Mouse (Mus musculus) adrenal gland, postnatal 14 days (tissue): Measurements from ENCODE around the gene Fbn1. TPM values are rescaled to one million over a fixed set of nuclear protein-coding genes. Genes with fewer than 3 reads are reported as not detected.

ENCODE experiments used
- DNase-seq: peaks from one replicate; pipeline ENCODE4 v3.0.0; 2021; ENCODE audit warnings: mixed read lengths
- total RNA-seq: library from RNA; stranded (reverse); gene quantifications from 2 replicates; pipeline ENCODE4 v1.2.3, GENCODE M21; 2021

Fbn1 gene
- total RNA-seq, 1 experiment from 2014 or later, result 88.2 TPM

GRCm38 (mm10) chr2:125389796-125390195 lies 118.0 kb downstream of the Fbn1 start:
- DNase-seq, result no peak

DNA sequence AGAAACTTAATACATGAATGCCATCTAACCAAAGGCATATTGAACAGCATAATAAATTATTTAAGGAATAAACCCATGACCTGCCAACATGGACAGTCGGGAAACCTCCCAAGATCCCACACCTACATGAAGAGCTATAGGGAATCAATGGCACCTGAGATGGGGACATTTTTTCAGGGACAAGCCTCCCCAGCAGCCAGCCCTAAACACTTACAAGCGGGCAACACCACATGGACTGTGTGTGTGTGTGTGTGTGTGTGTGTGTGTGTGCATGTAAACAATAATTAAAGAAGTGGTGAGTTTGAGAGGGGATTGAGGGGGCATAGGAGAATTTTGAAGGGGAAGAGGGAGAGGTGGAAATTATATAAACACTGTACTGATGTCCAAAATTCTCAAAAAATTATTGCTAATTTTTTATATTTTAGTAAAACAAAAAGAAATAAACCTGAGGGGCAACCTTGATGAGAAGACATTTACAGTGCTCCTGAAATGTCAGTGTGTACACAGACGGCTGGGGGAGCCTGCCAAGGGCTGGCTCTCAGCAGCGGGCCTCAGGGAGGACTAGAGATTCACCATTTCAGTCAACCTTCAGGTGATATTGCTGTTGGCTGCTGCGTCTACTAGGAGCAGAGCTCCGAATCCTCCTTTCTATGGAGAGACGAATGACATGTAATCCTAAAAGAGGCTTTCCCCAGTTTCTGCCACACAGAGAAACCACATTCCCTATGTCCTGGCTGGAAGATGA lies 121.4 kb downstream of the Fbn1 start:
- no peak for DNase-seq

GRCm38 (mm10) chr2:125384941-125385340 lies 122.9 kb downstream of the Fbn1 start:
- DNase-seq, result no peak

- DNase-seq, result no peak
These were observed 123.4 kb downstream of the Fbn1 start for GRCm38 (mm10) chr2:125384415-125384814.

GRCm38 (mm10) chr2:125383273-125383641 lies 124.5 kb downstream of the Fbn1 start:
- DNase-seq, result no peak

GRCm38 (mm10) chr2:125382613-125383272 lies 125.0 kb downstream of the Fbn1 start:
- DNase-seq, result no peak

DNA sequence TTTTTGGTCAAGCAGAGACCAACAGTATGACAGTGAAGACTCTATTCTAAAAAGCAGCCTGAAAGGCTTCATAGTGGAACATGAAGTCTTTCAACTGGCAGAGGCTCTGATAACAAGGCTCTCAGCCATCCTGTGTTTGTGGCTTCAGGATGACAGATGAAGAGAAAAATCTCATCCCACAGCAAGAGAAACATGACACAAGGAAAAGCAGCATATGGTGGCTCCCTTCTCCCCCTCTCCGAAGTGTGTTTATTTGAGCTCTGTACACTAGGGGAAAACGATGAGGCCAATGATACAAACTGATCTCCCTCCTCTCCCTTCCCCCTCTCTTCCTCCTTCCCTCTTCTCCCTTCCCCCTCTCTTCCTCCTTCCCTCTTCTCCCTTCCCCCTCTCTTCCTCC lies 127.7 kb downstream of the Fbn1 start:
- no peak for DNase-seq

- no peak for DNase-seq
These were observed 128.6 kb downstream of the Fbn1 start for GRCm38 (mm10) chr2:125379206-125379605.

GRCm38 (mm10) chr2:125375926-125376325 lies 131.9 kb downstream of the Fbn1 start:
- DNase-seq, result no peak

GRCm38 (mm10) chr2:125375301-125375700 lies 132.5 kb downstream of the Fbn1 start:
- no peak for DNase-seq

GRCm38 (mm10) chr2:125369666-125370065 lies 138.1 kb downstream of the Fbn1 start:
- DNase-seq, result no peak

- no peak for DNase-seq
These were observed 139.2 kb downstream of the Fbn1 start for GRCm38 (mm10) chr2:125368616-125369015.

- DNase-seq, result peak; percentile 69
These were observed 146.1 kb downstream of the Fbn1 start for GRCm38 (mm10) chr2:125361661-125362060.

GRCm38 (mm10) chr2:125356486-125356885 lies 151.3 kb downstream of the Fbn1 start:
- DNase-seq, result no peak

DNA sequence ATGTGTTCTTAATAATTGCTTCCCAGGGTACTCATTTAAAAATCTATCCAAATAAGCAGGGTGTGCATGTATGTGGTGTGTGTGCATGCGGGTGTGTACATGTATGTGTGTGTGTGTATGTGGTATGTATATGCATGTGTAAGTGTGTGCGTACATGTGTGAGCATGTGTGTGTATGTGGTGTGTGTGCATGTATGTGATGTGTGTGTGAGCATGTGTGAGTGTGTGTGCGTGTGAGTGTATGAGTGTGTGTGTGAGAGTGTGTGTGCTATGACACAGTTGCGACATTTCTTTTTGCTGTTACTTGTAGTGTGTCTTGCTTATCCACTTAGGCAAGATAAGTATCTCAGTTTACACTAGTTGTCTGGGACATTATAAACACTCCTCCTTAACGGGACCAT lies 151.7 kb downstream of the Fbn1 start:
- DNase-seq, result no peak

DNA sequence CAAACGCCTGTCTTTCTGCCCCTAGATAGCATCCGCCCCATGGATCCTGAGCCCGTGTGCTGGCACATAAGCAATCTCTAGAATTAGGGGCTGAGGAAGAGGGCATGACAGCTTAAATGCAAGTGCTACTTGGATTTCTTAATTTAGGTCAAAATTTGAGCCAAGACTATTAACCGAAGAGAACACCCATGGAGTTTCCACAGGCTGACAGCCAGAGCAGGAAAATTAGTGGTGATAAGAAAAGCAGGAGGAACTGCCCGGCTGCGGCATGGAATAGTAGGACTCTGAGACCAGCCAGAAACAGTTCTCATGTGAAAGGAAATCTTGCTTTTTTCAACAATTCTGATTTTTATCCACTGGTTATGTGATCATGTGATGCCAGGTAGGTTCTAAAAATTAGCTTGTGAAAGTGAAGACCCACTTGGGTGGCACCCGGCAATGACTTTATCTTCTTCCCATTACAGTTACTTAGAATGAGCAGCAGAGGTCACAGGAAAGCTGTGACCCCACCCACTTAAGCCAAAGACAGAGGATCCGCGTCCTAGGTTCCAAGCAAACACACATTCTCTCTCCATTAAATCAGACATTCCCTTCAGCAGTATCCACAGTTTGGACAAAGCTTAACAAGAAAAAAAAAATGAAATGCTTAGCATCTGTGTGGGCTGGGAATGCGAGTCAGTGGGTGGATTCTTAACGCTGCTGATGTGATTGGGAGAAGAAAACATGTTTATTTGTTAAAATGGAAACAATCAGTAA lies 152.4 kb downstream of the Fbn1 start:
- no peak for DNase-seq

- no peak for DNase-seq
These were observed 153.2 kb downstream of the Fbn1 start for GRCm38 (mm10) chr2:125354587-125354986.

DNA sequence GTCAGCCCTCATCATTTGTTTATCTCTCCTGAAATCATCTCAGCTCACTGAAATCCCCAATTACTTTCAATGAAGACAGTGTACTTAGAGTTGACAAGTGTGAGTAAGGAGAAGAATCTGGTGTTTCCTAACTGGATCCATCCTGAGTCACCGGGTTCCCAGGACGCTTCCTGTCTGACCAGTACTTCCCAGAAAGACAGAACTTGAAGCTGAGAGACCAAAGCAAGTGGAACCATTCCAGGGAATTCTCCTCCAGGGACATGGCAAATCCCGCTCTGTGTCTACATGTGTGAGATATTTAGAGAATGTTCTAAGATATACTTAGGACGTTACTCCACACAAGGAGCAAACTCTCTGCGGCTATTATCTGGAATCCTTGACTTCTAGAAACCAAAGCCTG lies 158.6 kb downstream of the Fbn1 start:
- DNase-seq, result no peak

DNA sequence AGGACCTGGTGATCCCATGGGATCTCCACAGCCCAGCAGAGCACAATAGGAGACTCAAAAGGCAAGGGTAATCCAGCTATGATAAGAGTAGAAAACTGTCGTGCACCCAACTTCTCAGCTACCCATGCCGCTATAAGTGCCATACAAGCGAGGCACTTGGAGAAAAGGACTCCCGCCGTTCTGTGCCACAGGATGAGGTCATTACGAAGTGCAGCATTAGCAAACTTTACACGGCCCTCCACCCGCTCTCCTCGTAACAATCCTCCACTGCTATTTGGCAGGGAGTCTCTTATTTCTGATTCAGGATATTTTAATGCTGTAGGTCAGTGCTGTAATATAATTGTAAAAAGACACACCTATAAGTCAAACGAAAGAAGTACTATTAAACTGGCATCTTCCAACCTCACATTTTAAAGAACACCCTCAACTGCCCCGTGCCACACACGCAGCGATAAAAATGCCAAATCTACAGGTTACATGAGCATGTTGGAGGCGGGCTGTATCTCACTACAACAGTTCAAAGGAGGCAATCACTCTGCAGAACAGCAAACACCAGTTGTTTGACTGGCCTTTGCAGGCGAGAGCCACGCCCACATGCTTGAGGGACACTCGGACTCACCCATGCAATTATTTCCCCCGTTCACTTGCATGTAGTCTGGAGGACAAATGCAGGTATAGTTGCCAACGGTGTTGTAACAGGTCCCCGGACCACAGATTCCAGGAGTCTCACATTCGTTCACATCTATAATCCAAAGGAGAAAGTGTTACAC lies 165.4 kb downstream of the Fbn1 start:
- DNase-seq, result no peak

DNA sequence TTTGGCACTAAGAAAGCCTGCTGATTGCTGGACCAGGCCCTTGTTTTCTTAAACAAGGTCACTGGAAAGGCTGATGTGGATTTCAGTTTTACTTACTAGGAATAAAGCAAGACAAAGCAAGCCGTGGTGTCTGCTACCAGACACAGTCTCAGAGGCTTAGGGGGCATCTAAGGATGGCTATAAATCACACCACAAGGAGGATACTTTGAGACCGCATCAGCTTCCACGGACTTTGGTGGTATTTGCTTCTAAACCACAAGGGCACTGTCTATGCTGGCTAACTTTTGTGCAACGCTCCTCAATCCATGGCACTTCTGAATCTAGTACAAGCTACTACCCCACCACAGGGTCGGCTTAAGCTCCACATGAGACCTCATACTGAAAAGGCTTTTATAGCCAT lies 167.4 kb downstream of the Fbn1 start:
- DNase-seq, result no peak

DNA sequence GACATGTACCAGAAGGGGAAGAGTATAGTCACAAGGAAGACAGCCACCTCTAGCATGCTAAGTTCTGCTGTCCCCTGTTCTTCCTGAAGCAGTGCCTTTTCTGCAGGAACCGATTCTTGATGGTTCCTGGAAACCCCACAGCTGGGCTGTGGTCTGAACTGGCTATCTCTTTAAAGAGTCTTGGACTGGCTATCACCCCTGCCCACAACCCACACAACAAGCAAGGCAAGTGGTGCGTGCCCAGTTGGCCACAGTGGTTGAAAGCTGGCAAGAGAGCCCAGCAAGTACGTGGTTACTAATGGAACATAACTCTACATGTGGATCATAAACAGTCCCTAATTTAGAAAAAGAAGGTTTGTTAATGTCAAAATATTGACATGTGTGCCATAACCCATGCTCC lies 170.6 kb downstream of the Fbn1 start:
- no peak for DNase-seq

- no peak for DNase-seq
These were observed 172.6 kb downstream of the Fbn1 start for GRCm38 (mm10) chr2:125335206-125335605.

- DNase-seq, result peak; percentile 53
These were observed 173.6 kb downstream of the Fbn1 start for GRCm38 (mm10) chr2:125334163-125334562.
